Mouse (Mus musculus): ENCODE data around the gene Ttc21a. TPM values are rescaled to one million over a fixed set of nuclear protein-coding genes. Genes with fewer than 3 reads are reported as not detected.

Ttc21a gene
- polyA plus RNA-seq, 1 experiment from 2014 or later = 0.74 TPM

GRCm38 (mm10) chr9:119913087-119913838, 24.1 kb upstream of the Ttc21a start:
- ATAC-seq (ENCODE audit: low FRiP score) = no peak
- WGBS = 80% methylated on average over 13 of the region's 13 CpGs
- H3K9me3 ChIP-seq (replicated peaks) = no peaks in the 10 kb centered on the region
- H3K9ac ChIP-seq (replicated peaks) = no peak overlapping the region
- H3K27me3 ChIP-seq (replicated peaks) = no peaks in the 10 kb centered on the region
- H3K36me3 ChIP-seq = peaks cover 90% of the 10 kb centered on the region
- H3K4me3 ChIP-seq (replicated peaks) = no peak overlapping the region
- H3K4me2 ChIP-seq = no peak overlapping the region
- H3K27ac ChIP-seq (replicated peaks) = no peak overlapping the region
- no peaks in the 10 kb centered on the region for H3K4me1 ChIP-seq

GRCm38 (mm10) chr9:119919858-119920257, 17.5 kb upstream of the Ttc21a start:
- Histone ChIP-seq H3K4me2 (no peak overlapping the region), H3K9me3 (replicated peaks) (no peaks in the 10 kb centered on the region), H3K27ac (replicated peaks) (no peak overlapping the region), H3K4me3 (replicated peaks) (no peak overlapping the region), H3K9ac (replicated peaks) (no peak overlapping the region), H3K36me3 (peaks cover 87% of the 10 kb centered on the region), H3K27me3 (replicated peaks) (no peaks in the 10 kb centered on the region), H3K4me1 (no peaks in the 10 kb centered on the region)
- 95% methylated on average over 1 of the region's 1 CpGs for WGBS
- no peak for ATAC-seq (ENCODE audit: low FRiP score)

- Histone ChIP-seq H3K4me2 (no peak overlapping the region), H3K27ac (replicated peaks) (no peak overlapping the region), H3K27me3 (replicated peaks) (no peaks in the 10 kb centered on the region), H3K9ac (replicated peaks) (no peak overlapping the region), H3K36me3 (peaks cover 88% of the 10 kb centered on the region), H3K4me3 (replicated peaks) (no peak overlapping the region), H3K4me1 (no peaks in the 10 kb centered on the region), H3K9me3 (replicated peaks) (no peaks in the 10 kb centered on the region)
- 94% methylated on average over 4 of the region's 4 CpGs for WGBS
- no peak for ATAC-seq (ENCODE audit: low FRiP score)
These were observed 13.9 kb upstream of the Ttc21a start for GRCm38 (mm10) chr9:119923462-119923861.

GRCm38 (mm10) chr9:119925120-119925657, 12.2 kb upstream of the Ttc21a start:
- Histone ChIP-seq H3K27ac (replicated peaks) (no peak overlapping the region), H3K4me3 (replicated peaks) (no peak overlapping the region), H3K9ac (replicated peaks) (no peak overlapping the region), H3K27me3 (replicated peaks) (no peaks in the 10 kb centered on the region), H3K4me1 (no peaks in the 10 kb centered on the region), H3K36me3 (peaks cover 86% of the 10 kb centered on the region), H3K4me2 (no peak overlapping the region), H3K9me3 (replicated peaks) (no peaks in the 10 kb centered on the region)
- WGBS = 90% methylated on average over 16 of the region's 16 CpGs
- no peak for ATAC-seq (ENCODE audit: low FRiP score)

GRCm38 (mm10) chr9:119925729-119926128, 11.7 kb upstream of the Ttc21a start:
- H3K9ac ChIP-seq (replicated peaks) = no peak overlapping the region
- peaks cover 85% of the 10 kb centered on the region for H3K36me3 ChIP-seq
- no peaks in the 10 kb centered on the region for H3K9me3 ChIP-seq (replicated peaks)
- H3K27me3 ChIP-seq (replicated peaks) = no peaks in the 10 kb centered on the region
- no peak overlapping the region for H3K4me2 ChIP-seq
- no peak for ATAC-seq (ENCODE audit: low FRiP score)
- no peaks in the 10 kb centered on the region for H3K4me1 ChIP-seq
- H3K4me3 ChIP-seq (replicated peaks) = no peak overlapping the region
- no peak overlapping the region for H3K27ac ChIP-seq (replicated peaks)
- WGBS = 71% methylated on average over 8 of the region's 8 CpGs

GRCm38 (mm10) chr9:119926497-119926896, 10.9 kb upstream of the Ttc21a start:
- no peaks in the 10 kb centered on the region for H3K9me3 ChIP-seq (replicated peaks)
- H3K27me3 ChIP-seq (replicated peaks) = no peaks in the 10 kb centered on the region
- no peak for ATAC-seq (ENCODE audit: low FRiP score)
- H3K36me3 ChIP-seq = peaks cover 83% of the 10 kb centered on the region
- no peak overlapping the region for H3K4me2 ChIP-seq
- H3K4me1 ChIP-seq = no peaks in the 10 kb centered on the region
- H3K4me3 ChIP-seq (replicated peaks) = no peak overlapping the region
- H3K9ac ChIP-seq (replicated peaks) = no peak overlapping the region
- H3K27ac ChIP-seq (replicated peaks) = no peak overlapping the region
- WGBS = 88% methylated on average over 5 of the region's 5 CpGs

- no peak overlapping the region for H3K27ac ChIP-seq (replicated peaks)
- 91% methylated on average over 12 of the region's 12 CpGs for WGBS
- no peak overlapping the region for H3K4me3 ChIP-seq (replicated peaks)
- ATAC-seq (ENCODE audit: low FRiP score) = no peak
- no peaks in the 10 kb centered on the region for H3K27me3 ChIP-seq (replicated peaks)
- H3K9ac ChIP-seq (replicated peaks) = no peak overlapping the region
- H3K4me2 ChIP-seq = no peak overlapping the region
- peaks cover 45% of the 10 kb centered on the region for H3K36me3 ChIP-seq
- H3K9me3 ChIP-seq (replicated peaks) = no peaks in the 10 kb centered on the region
- H3K4me1 ChIP-seq = peaks cover 13% of the 10 kb centered on the region
These were observed 5.0 kb upstream of the Ttc21a start for GRCm38 (mm10) chr9:119932358-119932757.

- H3K4me3 ChIP-seq (replicated peaks) = no peak overlapping the region
- H3K9ac ChIP-seq (replicated peaks) = no peak overlapping the region
- peaks cover 20% of the 10 kb centered on the region for H3K4me1 ChIP-seq
- no peaks in the 10 kb centered on the region for H3K27me3 ChIP-seq (replicated peaks)
- H3K9me3 ChIP-seq (replicated peaks) = no peaks in the 10 kb centered on the region
- WGBS = over 99% methylated on average over 6 of the region's 6 CpGs
- no peak for ATAC-seq (ENCODE audit: low FRiP score)
- H3K4me2 ChIP-seq = no peak overlapping the region
- peaks cover 32% of the 10 kb centered on the region for H3K36me3 ChIP-seq
- no peak overlapping the region for H3K27ac ChIP-seq (replicated peaks)
These were observed 3.7 kb upstream of the Ttc21a start for GRCm38 (mm10) chr9:119933675-119934074.

GRCm38 (mm10) chr9:119938496-119938895, 1.1 kb downstream of the Ttc21a start:
- Histone ChIP-seq H3K4me3 (replicated peaks) (no peak overlapping the region), H3K4me2 (no peak overlapping the region), H3K9me3 (replicated peaks) (no peaks in the 10 kb centered on the region), H3K9ac (replicated peaks) (no peak overlapping the region), H3K4me1 (peaks cover 20% of the 10 kb centered on the region), H3K36me3 (no peaks in the 10 kb centered on the region), H3K27ac (replicated peaks) (no peak overlapping the region), H3K27me3 (replicated peaks) (no peaks in the 10 kb centered on the region)
- no peak for ATAC-seq (ENCODE audit: low FRiP score)
- 73% methylated on average over 4 of the region's 4 CpGs for WGBS

- ATAC-seq (ENCODE audit: low FRiP score) = no peak
- H3K9me3 ChIP-seq (replicated peaks) = no peaks in the 10 kb centered on the region
- 91% methylated on average over 10 of the region's 10 CpGs for WGBS
- H3K9ac ChIP-seq (replicated peaks) = no peak overlapping the region
- H3K27ac ChIP-seq (replicated peaks) = no peak overlapping the region
- H3K4me3 ChIP-seq (replicated peaks) = no peak overlapping the region
- H3K36me3 ChIP-seq = no peaks in the 10 kb centered on the region
- peaks cover 20% of the 10 kb centered on the region for H3K4me1 ChIP-seq
- H3K4me2 ChIP-seq = no peak overlapping the region
- no peaks in the 10 kb centered on the region for H3K27me3 ChIP-seq (replicated peaks)
These were observed 2.2 kb downstream of the Ttc21a start for GRCm38 (mm10) chr9:119939646-119940045.

GRCm38 (mm10) chr9:119941407-119941806, 4.0 kb downstream of the Ttc21a start:
- H3K4me3 ChIP-seq (replicated peaks) = no peak overlapping the region
- no peak for ATAC-seq (ENCODE audit: low FRiP score)
- no peak overlapping the region for H3K27ac ChIP-seq (replicated peaks)
- no peaks in the 10 kb centered on the region for H3K36me3 ChIP-seq
- H3K4me2 ChIP-seq = no peak overlapping the region
- no peaks in the 10 kb centered on the region for H3K9me3 ChIP-seq (replicated peaks)
- H3K27me3 ChIP-seq (replicated peaks) = no peaks in the 10 kb centered on the region
- H3K4me1 ChIP-seq = peaks cover 12% of the 10 kb centered on the region
- no peak overlapping the region for H3K9ac ChIP-seq (replicated peaks)
- WGBS = 89% methylated on average over 5 of the region's 5 CpGs

- no peak overlapping the region for H3K4me3 ChIP-seq (replicated peaks)
- no peak for ATAC-seq (ENCODE audit: low FRiP score)
- no peak overlapping the region for H3K9ac ChIP-seq (replicated peaks)
- no peaks in the 10 kb centered on the region for H3K36me3 ChIP-seq
- no peaks in the 10 kb centered on the region for H3K27me3 ChIP-seq (replicated peaks)
- WGBS = 90% methylated on average over 14 of the region's 14 CpGs
- no peak overlapping the region for H3K27ac ChIP-seq (replicated peaks)
- no peak overlapping the region for H3K4me2 ChIP-seq
- no peaks in the 10 kb centered on the region for H3K9me3 ChIP-seq (replicated peaks)
- peaks cover 8% of the 10 kb centered on the region for H3K4me1 ChIP-seq
These were observed 4.5 kb downstream of the Ttc21a start for GRCm38 (mm10) chr9:119941861-119942260.
